Mouse (Mus musculus): ENCODE measurements at regions not wholly inside any gene's neighbourhood (a gene's known extent, or its start where the extent isn't known, plus 50 kb on each side); places are given as distances from the start of the nearest gene placed in this dataset.

GRCm38 (mm10) chr13:115425610-115426562 lies 324.1 kb upstream of the Itga1 start:
- no peak for DNase-seq (ENCODE audit: low read depth, low spot score)
- TF ChIP-seq ZC3H11A (IDR thresholded peaks at IDR 0.05; ENCODE audit: borderline replicate concordance, low read depth, low read length), result no peak
- TF ChIP-seq MAFK (IDR thresholded peaks at IDR 0.05; ENCODE audit: insufficient read depth, low read depth, low read length), result no peak
- TF ChIP-seq HCFC1 (IDR thresholded peaks at IDR 0.05; ENCODE audit: borderline replicate concordance, insufficient read depth, low read length), result no peak
- TF ChIP-seq ZNF384 (IDR thresholded peaks at IDR 0.05; ENCODE audit: low read depth, low read length), result no peak
- TF ChIP-seq CHD2 (IDR thresholded peaks at IDR 0.05; ENCODE audit: low read depth, low read length), result no peak
- no peaks in the 10 kb centered on the region for H3K4me1 ChIP-seq (ENCODE audit: control insufficient read depth in 2 of 2, insufficient read depth in 2 of 2, low read length in 2 of 2, poor library complexity in 1 of 2)
- no peaks in the 10 kb centered on the region for H3K36me3 ChIP-seq (ENCODE audit: control insufficient read depth, insufficient read depth, low read length, poor library complexity, severe bottlenecking)
- H3K9me3 ChIP-seq (ENCODE audit: control insufficient read depth, insufficient read depth, low read depth, low read length), result no peaks in the 10 kb centered on the region
- no peak overlapping the region for H3K4me3 ChIP-seq (ENCODE audit: insufficient read depth in 1 of 2, low read depth in 1 of 2, low read length in 2 of 2, poor library complexity in 1 of 2, severe bottlenecking in 1 of 2)
- H3K9ac ChIP-seq (ENCODE audit: insufficient read depth, low read depth, low read length, poor library complexity, severe bottlenecking), result no peak overlapping the region
- H3K27ac ChIP-seq (ENCODE audit: insufficient read depth, low read depth, low read length, poor library complexity, severe bottlenecking), result no peak overlapping the region
- in situ Hi-C loops (cut with MboI; ENCODE audit: low sequenced_read_pairs in 2 of 2, unreplicated experiment in 2 of 2), result no loop called here

- no peaks in the 10 kb centered on the region for H3K4me1 ChIP-seq (ENCODE audit: control insufficient read depth in 2 of 2, insufficient read depth in 2 of 2, low read length in 2 of 2, poor library complexity in 1 of 2)
- H3K4me3 ChIP-seq (ENCODE audit: insufficient read depth in 1 of 2, low read depth in 1 of 2, low read length in 2 of 2, poor library complexity in 1 of 2, severe bottlenecking in 1 of 2), result no peak overlapping the region
- H3K27ac ChIP-seq (ENCODE audit: insufficient read depth, low read depth, low read length, poor library complexity, severe bottlenecking), result no peak overlapping the region
- H3K9ac ChIP-seq (ENCODE audit: insufficient read depth, low read depth, low read length, poor library complexity, severe bottlenecking), result no peak overlapping the region
- in situ Hi-C loops (cut with MboI; ENCODE audit: low sequenced_read_pairs in 2 of 2, unreplicated experiment in 2 of 2), result no loop called here
- no peaks in the 10 kb centered on the region for H3K9me3 ChIP-seq (ENCODE audit: control insufficient read depth, insufficient read depth, low read depth, low read length)
- no peaks in the 10 kb centered on the region for H3K36me3 ChIP-seq (ENCODE audit: control insufficient read depth, insufficient read depth, low read length, poor library complexity, severe bottlenecking)
- DNase-seq (ENCODE audit: low read depth, low spot score), result no peak
- TF ChIP-seq CHD2 (IDR thresholded peaks at IDR 0.05; ENCODE audit: low read depth, low read length) (no peak), MAFK (IDR thresholded peaks at IDR 0.05; ENCODE audit: insufficient read depth, low read depth, low read length) (no peak), ZNF384 (IDR thresholded peaks at IDR 0.05; ENCODE audit: low read depth, low read length) (no peak), HCFC1 (IDR thresholded peaks at IDR 0.05; ENCODE audit: borderline replicate concordance, insufficient read depth, low read length) (no peak), ZC3H11A (IDR thresholded peaks at IDR 0.05; ENCODE audit: borderline replicate concordance, low read depth, low read length) (no peak)
These were observed 322.0 kb upstream of the Itga1 start for GRCm38 (mm10) chr13:115423761-115424160.

GRCm38 (mm10) chr13:115421483-115421882 lies 319.7 kb upstream of the Itga1 start:
- no peaks in the 10 kb centered on the region for H3K4me1 ChIP-seq (ENCODE audit: control insufficient read depth in 2 of 2, insufficient read depth in 2 of 2, low read length in 2 of 2, poor library complexity in 1 of 2)
- in situ Hi-C loops (cut with MboI; ENCODE audit: low sequenced_read_pairs in 2 of 2, unreplicated experiment in 2 of 2), result no loop called here
- TF ChIP-seq ZNF384 (IDR thresholded peaks at IDR 0.05; ENCODE audit: low read depth, low read length) (no peak), CHD2 (IDR thresholded peaks at IDR 0.05; ENCODE audit: low read depth, low read length) (no peak), HCFC1 (IDR thresholded peaks at IDR 0.05; ENCODE audit: borderline replicate concordance, insufficient read depth, low read length) (no peak), MAFK (IDR thresholded peaks at IDR 0.05; ENCODE audit: insufficient read depth, low read depth, low read length) (no peak), ZC3H11A (IDR thresholded peaks at IDR 0.05; ENCODE audit: borderline replicate concordance, low read depth, low read length) (no peak)
- no peaks in the 10 kb centered on the region for H3K36me3 ChIP-seq (ENCODE audit: control insufficient read depth, insufficient read depth, low read length, poor library complexity, severe bottlenecking)
- no peak for DNase-seq (ENCODE audit: low read depth, low spot score)
- no peak overlapping the region for H3K27ac ChIP-seq (ENCODE audit: insufficient read depth, low read depth, low read length, poor library complexity, severe bottlenecking)
- H3K9me3 ChIP-seq (ENCODE audit: control insufficient read depth, insufficient read depth, low read depth, low read length), result no peaks in the 10 kb centered on the region
- H3K9ac ChIP-seq (ENCODE audit: insufficient read depth, low read depth, low read length, poor library complexity, severe bottlenecking), result no peak overlapping the region
- no peak overlapping the region for H3K4me3 ChIP-seq (ENCODE audit: insufficient read depth in 1 of 2, low read depth in 1 of 2, low read length in 2 of 2, poor library complexity in 1 of 2, severe bottlenecking in 1 of 2)

- no peaks in the 10 kb centered on the region for H3K9me3 ChIP-seq (ENCODE audit: control insufficient read depth, insufficient read depth, low read depth, low read length)
- H3K4me3 ChIP-seq (ENCODE audit: insufficient read depth in 1 of 2, low read depth in 1 of 2, low read length in 2 of 2, poor library complexity in 1 of 2, severe bottlenecking in 1 of 2), result no peak overlapping the region
- no peak for DNase-seq (ENCODE audit: low read depth, low spot score)
- TF ChIP-seq ZC3H11A (IDR thresholded peaks at IDR 0.05; ENCODE audit: borderline replicate concordance, low read depth, low read length) (no peak), MAFK (IDR thresholded peaks at IDR 0.05; ENCODE audit: insufficient read depth, low read depth, low read length) (no peak), ZNF384 (IDR thresholded peaks at IDR 0.05; ENCODE audit: low read depth, low read length) (no peak), HCFC1 (IDR thresholded peaks at IDR 0.05; ENCODE audit: borderline replicate concordance, insufficient read depth, low read length) (no peak), CHD2 (IDR thresholded peaks at IDR 0.05; ENCODE audit: low read depth, low read length) (no peak)
- no peak overlapping the region for H3K27ac ChIP-seq (ENCODE audit: insufficient read depth, low read depth, low read length, poor library complexity, severe bottlenecking)
- H3K36me3 ChIP-seq (ENCODE audit: control insufficient read depth, insufficient read depth, low read length, poor library complexity, severe bottlenecking), result no peaks in the 10 kb centered on the region
- in situ Hi-C loops (cut with MboI; ENCODE audit: low sequenced_read_pairs in 2 of 2, unreplicated experiment in 2 of 2), result no loop called here
- no peak overlapping the region for H3K9ac ChIP-seq (ENCODE audit: insufficient read depth, low read depth, low read length, poor library complexity, severe bottlenecking)
- H3K4me1 ChIP-seq (ENCODE audit: control insufficient read depth in 2 of 2, insufficient read depth in 2 of 2, low read length in 2 of 2, poor library complexity in 1 of 2), result no peaks in the 10 kb centered on the region
These were observed 316.1 kb upstream of the Itga1 start for GRCm38 (mm10) chr13:115417829-115418228.
